Comparison of ENCODE assay signal across 8 mouse cellular contexts in the genomic region with DNA sequence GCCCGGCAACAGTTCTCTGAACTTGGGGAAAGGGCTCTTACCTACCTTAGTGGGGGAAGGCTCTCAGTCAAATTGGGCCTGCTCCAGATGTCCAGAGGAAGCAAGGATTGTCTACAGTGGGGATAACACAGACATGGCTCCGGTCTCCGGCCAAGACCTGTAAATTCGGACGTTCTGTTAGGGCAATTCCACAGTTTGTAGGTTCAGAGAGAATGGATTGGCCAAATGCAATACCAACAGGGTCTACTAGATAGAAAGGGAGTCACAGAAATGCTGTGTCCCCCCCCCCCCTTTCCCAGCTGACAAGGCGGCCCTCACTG. TPM values are rescaled to one million over a fixed set of nuclear protein-coding genes. Genes with fewer than 3 reads are reported as not detected.
A peak's percentile ranks its signal among the peaks of the same experiment; 100 is the strongest.
DNase-seq lines count a peak whose midpoint lies in the region; ATAC-seq and TF ChIP-seq lines count a peak whose summit lies in the region.

No protein-coding gene starts in this region.

- TF ChIP-seq CTCF in ES-Bruce4 (IDR thresholded peaks at IDR 0.05; ENCODE audit: low read depth, low read length), result no peak

- under 1% methylated on average over 6 of the region's 6 CpGs for WGBS in heart, embryonic 13.5 days
- 2% methylated on average over 6 of the region's 6 CpGs for WGBS in forebrain, embryonic 15.5 days
- 4% methylated on average over 6 of the region's 6 CpGs for whole genome bisulfite sequencing in liver, embryonic 16.5 days (ENCODE audit: insufficient replicate concordance)

- no peak for TF ChIP-seq EP300 in ES-Bruce4 (IDR thresholded peaks at IDR 0.05; ENCODE audit: insufficient read depth, low read depth, low read length)

- peak overlapping the region; percentile 86 for H3K4me2 ChIP-seq in heart, embryonic 13.5 days
- peak overlapping the region; percentile 98 for H3K4me2 ChIP-seq in forebrain, embryonic 15.5 days (replicated peaks)
- H3K4me2 ChIP-seq in liver, embryonic 16.5 days (ENCODE audit: low read depth, low read length), result peak overlapping the region; percentile 98

- ATAC-seq in heart, embryonic 13.5 days (ENCODE audit: extremely low read depth, insufficient number of reproducible peaks, low FRiP score, low TSS enrichment), result no peak
- ATAC-seq in forebrain, embryonic 15.5 days (replicated peaks), result no peak
- no peak for ATAC-seq in liver, embryonic 16.5 days (ENCODE audit: low read depth)

- DNase-seq in heart, postnatal 36 days, result no peak
- no peak for DNase-seq in thymus, postnatal 4 days
- no peak for DNase-seq in spleen, adult 18-20 months
- no peak for DNase-seq in thymus, postnatal 25 days

- no peaks in the 10 kb centered on the region for H3K9me3 ChIP-seq in heart, embryonic 13.5 days
- H3K9me3 ChIP-seq in ES-Bruce4 (replicated peaks; ENCODE audit: control insufficient read depth, insufficient read depth, low read length, poor library complexity, severe bottlenecking), result no peaks in the 10 kb centered on the region
- no peaks in the 10 kb centered on the region for H3K9me3 ChIP-seq in forebrain, embryonic 15.5 days
- no peaks in the 10 kb centered on the region for H3K9me3 ChIP-seq in liver, embryonic 16.5 days (replicated peaks; ENCODE audit: control insufficient read depth, low read length)

- H3K9ac ChIP-seq in heart, embryonic 13.5 days, result peak overlapping the region; percentile 100
- H3K9ac ChIP-seq in ES-Bruce4 (ENCODE audit: low read depth, poor library complexity, severe bottlenecking), result peak overlapping the region; percentile 82; the same call in 1 of the 2 replicates
- peak overlapping the region; percentile 99 for H3K9ac ChIP-seq in forebrain, embryonic 15.5 days (replicated peaks)
- H3K9ac ChIP-seq in liver, embryonic 16.5 days (ENCODE audit: low read depth, low read length), result peak overlapping the region; percentile 100

- H3K27me3 ChIP-seq in heart, embryonic 13.5 days (replicated peaks), result no peaks in the 10 kb centered on the region
- H3K27me3 ChIP-seq in ES-Bruce4 (ENCODE audit: control insufficient read depth, insufficient read depth, low read length, poor library complexity, severe bottlenecking), result no peaks in the 10 kb centered on the region
- H3K27me3 ChIP-seq in forebrain, embryonic 15.5 days, result no peaks in the 10 kb centered on the region
- H3K27me3 ChIP-seq in liver, embryonic 16.5 days (ENCODE audit: control insufficient read depth, insufficient read depth, low read depth, low read length), result no peaks in the 10 kb centered on the region

- TF ChIP-seq POLR2A in ES-Bruce4 (IDR thresholded peaks at IDR 0.05; ENCODE audit: insufficient read depth, low read length), result no peak

- intact Hi-C loops in heart, postnatal 36 days (cut with DNase I), result no loop called here

- peak overlapping the region; percentile 96 for H3K4me3 ChIP-seq in heart, embryonic 13.5 days
- peak overlapping the region; percentile 59 for H3K4me3 ChIP-seq in ES-Bruce4 (ENCODE audit: low read depth, low read length)
- H3K4me3 ChIP-seq in forebrain, embryonic 15.5 days, result peak overlapping the region; percentile 94
- H3K4me3 ChIP-seq in liver, embryonic 16.5 days (ENCODE audit: low read depth, low read length), result peak overlapping the region; percentile 85

- H3K36me3 ChIP-seq in heart, embryonic 13.5 days, result peaks cover 8% of the 10 kb centered on the region
- H3K36me3 ChIP-seq in ES-Bruce4 (ENCODE audit: control insufficient read depth, insufficient read depth, low read length, poor library complexity, severe bottlenecking), result no peaks in the 10 kb centered on the region
- H3K36me3 ChIP-seq in forebrain, embryonic 15.5 days, result peaks cover 4% of the 10 kb centered on the region; the same call in 1 of the 2 replicates
- H3K36me3 ChIP-seq in liver, embryonic 16.5 days (ENCODE audit: control insufficient read depth, insufficient read depth), result peaks cover 12% of the 10 kb centered on the region

- H3K4me1 ChIP-seq in heart, embryonic 13.5 days, result peaks cover 66% of the 10 kb centered on the region
- peaks cover 1% of the 10 kb centered on the region for H3K4me1 ChIP-seq in ES-Bruce4 (ENCODE audit: control insufficient read depth, insufficient read depth, low read length)
- peaks cover 51% of the 10 kb centered on the region for H3K4me1 ChIP-seq in forebrain, embryonic 15.5 days
- H3K4me1 ChIP-seq in liver, embryonic 16.5 days (ENCODE audit: control insufficient read depth, low read depth, low read length), result peaks cover 58% of the 10 kb centered on the region

- H3K27ac ChIP-seq in heart, embryonic 13.5 days (replicated peaks), result peak overlapping the region; percentile 100
- peak overlapping the region; percentile 99 for H3K27ac ChIP-seq in ES-Bruce4 (ENCODE audit: insufficient read depth, low read length)
- peak overlapping the region; percentile 100 for H3K27ac ChIP-seq in forebrain, embryonic 15.5 days (replicated peaks)
- H3K27ac ChIP-seq in liver, embryonic 16.5 days (ENCODE audit: low read length), result peak overlapping the region; percentile 100

RNA-seq across cellular contexts. Expression of gene Setd1b, which starts 4.1 kb away (rescaled TPM):
- 6.1 and 6.2 TPM in 2 replicates for polyA plus RNA-seq in heart, embryonic 13.5 days (2015; fragmentation: Nextera tagmentation; extraction: Ambion mirVana)
- total RNA-seq in heart, postnatal 36 days (2021), result 10 to 100 TPM; 18.5 to 21.5 TPM
- polyA plus RNA-seq in ES-Bruce4 (2011; ENCODE audit: insufficient read depth, insufficient read length, low read depth, missing spikeins), result 8.6 and 11.3 TPM in 2 replicates
- 13.6 and 13.7 TPM in 2 replicates for polyA plus RNA-seq in forebrain, embryonic 15.5 days (2015; fragmentation: Nextera tagmentation; extraction: Ambion mirVana)
- polyA plus RNA-seq in liver, embryonic 16.5 days (2015; fragmentation: Nextera tagmentation; extraction: Ambion mirVana), result 3.5 and 4.1 TPM in 2 replicates

RNA-seq across cellular contexts. Expression of gene Rhof, which starts 5.4 kb away (rescaled TPM):
- polyA plus RNA-seq in heart, embryonic 13.5 days (2015; fragmentation: Nextera tagmentation; extraction: Ambion mirVana), result 0.94 and 1.7 TPM in 2 replicates
- total RNA-seq in heart, postnatal 36 days (2021), result under 1 TPM; 0.44 to 0.68 TPM
- polyA plus RNA-seq in ES-Bruce4 (2011; ENCODE audit: insufficient read depth, insufficient read length, low read depth, missing spikeins), result 1.6 and 2.0 TPM in 2 replicates
- polyA plus RNA-seq in forebrain, embryonic 15.5 days (2015; fragmentation: Nextera tagmentation; extraction: Ambion mirVana), result 11.4 and 12.4 TPM in 2 replicates
- polyA plus RNA-seq in liver, embryonic 16.5 days (2015; fragmentation: Nextera tagmentation; extraction: Ambion mirVana), result 1.7 and 2.3 TPM in 2 replicates

RNA-seq across cellular contexts. Expression of gene Psmd9, which starts 31.3 kb away (rescaled TPM):
- 57.2 and 62.8 TPM in 2 replicates for polyA plus RNA-seq in heart, embryonic 13.5 days (2015; fragmentation: Nextera tagmentation; extraction: Ambion mirVana)
- total RNA-seq in heart, postnatal 36 days (2021), result 10 to 100 TPM; 14.1 to 18.3 TPM
- 24.8 TPM in 2 replicates for polyA plus RNA-seq in ES-Bruce4 (2011; ENCODE audit: insufficient read depth, insufficient read length, low read depth, missing spikeins)
- 82.0 and 82.9 TPM in 2 replicates for polyA plus RNA-seq in forebrain, embryonic 15.5 days (2015; fragmentation: Nextera tagmentation; extraction: Ambion mirVana)
- 63.8 and 73.2 TPM in 2 replicates for polyA plus RNA-seq in liver, embryonic 16.5 days (2015; fragmentation: Nextera tagmentation; extraction: Ambion mirVana)

RNA-seq across cellular contexts. Expression of gene Hpd, which starts 44.7 kb away (rescaled TPM):
- 0.37 and 1.5 TPM in 2 replicates for polyA plus RNA-seq in heart, embryonic 13.5 days (2015; fragmentation: Nextera tagmentation; extraction: Ambion mirVana)
- not detected for total RNA-seq in heart, postnatal 36 days (2021)
- polyA plus RNA-seq in ES-Bruce4 (2011; ENCODE audit: insufficient read depth, insufficient read length, low read depth, missing spikeins), result not detected in 2 replicates
- polyA plus RNA-seq in forebrain, embryonic 15.5 days (2015; fragmentation: Nextera tagmentation; extraction: Ambion mirVana), result not detected in 2 replicates
- 110 and 129 TPM in 2 replicates for polyA plus RNA-seq in liver, embryonic 16.5 days (2015; fragmentation: Nextera tagmentation; extraction: Ambion mirVana)
